Mouse (Mus musculus): Measurements from ENCODE around the gene Rragd.

DNA sequence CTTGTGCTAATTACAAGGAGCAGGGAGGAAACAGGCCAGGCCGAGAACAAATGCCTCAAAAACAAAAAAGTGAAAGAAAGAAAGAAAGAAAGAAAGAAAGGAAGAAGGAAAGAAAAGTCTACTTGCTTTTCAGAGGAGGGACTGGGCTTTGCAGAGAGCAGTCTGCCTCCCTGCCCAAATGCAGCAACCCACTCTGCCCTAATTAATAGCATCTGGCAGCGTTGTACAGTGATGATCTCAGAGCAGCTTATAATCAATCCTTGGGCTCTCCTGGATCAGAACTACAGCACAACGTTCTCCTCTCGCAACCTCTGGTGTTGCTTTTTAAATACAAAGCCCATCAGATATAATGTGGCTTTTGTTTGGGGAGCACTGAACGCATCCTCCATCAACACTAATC is 42.9 kb upstream of the Rragd start:
- no peak for TF ChIP-seq CTCF (IDR thresholded peaks at IDR 0.05; ENCODE audit: insufficient read depth, low read depth, low read length)
- no peak for TF ChIP-seq POLR2A (IDR thresholded peaks at IDR 0.05; ENCODE audit: insufficient read depth, low read depth, low read length)

Measured in olfactory bulb, adult 2 months (tissue).